Mouse (Mus musculus): ENCODE measurements around the gene Slc25a29.
"Not testable (repeated sequence)": the region's sequence is repeated elsewhere in the genome, so short reads cannot be mapped to it uniquely, and the experiment has no call there.

The Slc25a29 gene

DNA sequence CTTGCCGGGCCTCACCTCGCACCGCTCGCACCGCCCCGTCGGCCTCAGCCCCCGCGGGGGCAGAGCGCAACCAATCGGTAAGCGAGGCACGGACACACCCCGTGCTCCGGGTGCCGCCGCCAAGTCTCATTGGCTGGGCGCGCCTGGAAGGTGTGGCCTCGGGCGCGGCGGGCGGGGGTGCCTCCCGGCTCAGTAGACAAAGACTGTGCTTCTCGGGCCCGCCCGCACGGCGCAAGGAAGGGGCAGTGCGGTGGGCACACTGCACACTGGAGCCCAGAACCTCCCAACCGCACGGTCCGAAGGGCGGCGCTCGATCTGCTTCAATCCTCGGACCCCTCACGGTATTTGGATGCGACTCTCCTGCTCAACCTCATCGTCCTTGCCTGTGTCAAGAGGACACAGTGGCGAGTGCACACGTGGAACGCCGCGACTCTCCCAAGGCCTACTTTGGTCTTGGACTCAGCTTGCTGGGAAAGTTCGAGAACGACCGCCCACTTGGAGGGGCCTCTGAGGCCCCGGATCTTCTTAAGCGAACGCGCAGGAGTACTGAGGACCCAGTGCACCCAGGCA lies at the start of gene Slc25a29, which contains the start of gene Slc25a47:
Slc25a29 (minus strand) TSS at position 44 of the 570 bp plus-strand sequence.
Slc25a47 (plus strand) TSS at position 207 of the 570 bp plus-strand sequence.
- peak; percentile 96 for DNase-seq

- no peak for DNase-seq
These were observed 47.1 kb upstream of the Slc25a29 start for GRCm38 (mm10) chr12:108882776-108883175.

DNA sequence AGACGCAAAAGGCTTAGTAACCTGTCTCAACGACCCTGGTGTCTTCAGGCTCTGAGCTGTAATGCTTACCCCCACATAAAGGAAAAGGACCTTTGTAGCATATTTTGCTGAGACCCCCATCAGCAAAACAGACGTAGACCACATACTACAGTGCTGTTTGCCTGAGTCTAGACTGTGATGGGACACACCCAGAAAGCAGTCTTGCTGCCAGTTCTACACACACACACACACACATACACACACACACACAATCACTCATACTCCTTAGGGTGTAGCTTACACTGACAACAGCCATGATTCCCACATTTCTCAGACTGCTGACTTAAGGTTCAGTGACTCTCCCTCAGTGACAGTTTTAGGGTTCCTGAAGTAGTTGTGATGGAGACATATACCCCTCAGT lies 45.5 kb upstream of the Slc25a29 start:
- DNase-seq: no peak

DNA sequence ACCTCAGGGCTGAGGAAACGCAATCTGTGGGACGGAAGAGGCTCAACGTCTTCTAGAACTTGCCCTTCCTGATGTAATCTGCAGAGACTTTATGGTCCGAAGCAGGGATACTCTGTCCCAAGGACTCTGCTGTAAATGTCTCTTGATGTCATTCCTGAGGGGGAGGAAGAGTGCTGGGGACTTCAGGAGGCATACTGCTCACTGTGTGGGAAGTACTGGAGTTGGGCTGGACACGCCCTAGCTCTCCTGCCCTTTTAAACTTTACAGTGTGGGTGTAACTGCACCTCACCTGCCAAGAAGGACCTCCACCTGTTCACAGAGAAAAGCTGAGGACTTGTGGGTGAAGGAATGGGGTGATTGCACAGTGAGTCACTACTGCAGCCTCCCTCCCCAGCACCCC lies 44.9 kb upstream of the Slc25a29 start:
- DNase-seq: no peak

GRCm38 (mm10) chr12:108879138-108879537 lies 43.5 kb upstream of the Slc25a29 start:
- DNase-seq: no peak

- DNase-seq: no peak
These were observed 37.4 kb upstream of the Slc25a29 start for GRCm38 (mm10) chr12:108873122-108873521.

GRCm38 (mm10) chr12:108869575-108869974 lies 33.9 kb upstream of the Slc25a29 start:
- DNase-seq: peak in 1 of 2 experiments; percentile 15

DNA sequence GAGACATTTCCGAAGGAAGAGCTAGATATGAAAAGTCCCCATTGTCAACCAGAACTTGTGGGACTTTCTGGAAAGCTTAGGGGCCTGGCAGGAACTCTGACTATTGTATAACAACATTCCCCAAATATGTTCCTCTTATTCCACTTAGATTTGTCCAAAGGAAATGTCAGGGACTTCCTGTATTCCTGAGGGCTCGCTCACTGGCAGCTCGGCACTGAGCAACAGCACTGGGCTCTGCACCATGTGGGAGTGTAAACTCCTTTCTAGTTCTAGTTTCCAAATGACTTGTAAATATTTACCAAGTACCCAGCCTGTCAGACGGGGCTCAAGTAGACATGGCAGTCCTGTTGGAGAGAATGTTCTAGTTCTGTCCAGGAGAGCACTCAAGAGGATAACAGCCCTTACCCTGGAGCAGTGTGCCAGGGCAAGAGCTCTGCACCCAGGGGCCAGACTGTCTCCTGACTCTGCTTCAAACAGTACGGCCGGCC lies 29.4 kb upstream of the Slc25a29 start:
- peak; percentile 14 to 16 for DNase-seq

GRCm38 (mm10) chr12:108858486-108858885 lies 22.8 kb upstream of the Slc25a29 start:
- DNase-seq: no peak

DNA sequence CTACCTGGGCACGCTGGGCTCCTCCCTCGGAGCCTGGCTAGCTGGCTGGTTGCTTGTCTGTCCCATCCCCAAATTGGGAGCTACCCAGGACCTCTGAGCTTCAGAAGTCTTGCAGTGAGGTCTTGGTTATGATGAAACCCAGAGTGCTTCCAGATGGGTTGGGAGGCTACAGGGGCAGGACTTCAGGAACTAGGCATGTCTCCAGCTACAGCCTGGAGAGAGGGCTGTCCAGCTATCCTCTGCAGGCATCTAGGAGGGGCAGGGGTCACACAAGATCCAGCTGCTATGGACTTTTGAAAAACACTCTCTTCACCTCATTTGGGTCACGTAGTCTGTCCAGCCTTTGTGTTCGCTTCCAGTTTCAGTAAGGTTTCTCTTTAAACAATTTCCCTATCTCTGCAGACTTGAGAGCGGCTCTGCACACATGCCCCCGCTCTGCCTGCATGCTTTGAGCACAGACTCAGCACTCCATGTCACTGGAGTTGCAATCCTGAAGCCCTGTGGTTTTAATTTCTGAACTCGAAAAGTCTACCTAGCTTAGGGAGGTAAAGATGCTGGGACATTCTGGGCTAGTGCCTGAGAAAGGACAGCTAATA lies 22.0 kb upstream of the Slc25a29 start:
- no peak for DNase-seq

- DNase-seq: no peak
These were observed 21.4 kb upstream of the Slc25a29 start for GRCm38 (mm10) chr12:108857109-108857508.

DNA sequence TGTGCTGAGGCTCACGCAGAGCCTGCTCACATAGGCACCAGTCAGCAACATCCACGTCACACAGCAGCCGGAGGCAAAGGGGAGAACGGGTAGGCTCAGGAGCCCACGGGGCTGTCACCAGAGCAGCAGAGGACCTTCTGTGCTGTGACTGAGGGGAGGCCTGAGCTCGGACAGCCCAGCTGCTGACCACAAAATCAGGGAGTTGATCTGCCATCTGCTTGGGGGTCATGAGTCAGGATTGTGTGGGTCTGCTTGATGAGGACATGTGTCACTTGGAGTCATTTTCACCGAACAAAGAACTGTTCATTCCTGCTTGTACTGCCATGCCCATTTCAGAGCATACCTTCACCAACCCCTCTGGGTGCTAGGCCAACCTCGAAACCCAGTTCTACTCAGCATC lies 20.5 kb upstream of the Slc25a29 start:
- no peak for DNase-seq

DNA sequence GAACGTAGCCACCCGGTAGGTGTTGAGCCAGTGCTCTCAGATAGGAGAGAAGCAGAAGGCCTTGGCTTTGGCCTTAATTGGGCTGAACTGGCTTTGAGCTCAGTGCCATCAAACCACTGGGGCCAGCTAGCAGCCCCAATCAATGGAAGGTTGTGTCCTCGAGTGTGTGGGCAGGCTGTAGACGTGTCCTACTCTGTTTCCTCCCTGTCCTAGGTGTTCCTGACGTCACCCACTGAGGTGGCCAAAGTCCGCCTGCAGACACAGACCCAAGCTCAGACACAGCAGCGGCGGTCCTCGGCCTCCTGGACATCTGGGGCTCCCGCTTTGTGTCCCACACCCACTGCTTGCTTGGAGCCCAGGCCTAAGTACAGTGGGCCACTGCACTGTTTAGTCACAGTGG lies 19.4 kb upstream of the Slc25a29 start:
- DNase-seq: no peak

DNA sequence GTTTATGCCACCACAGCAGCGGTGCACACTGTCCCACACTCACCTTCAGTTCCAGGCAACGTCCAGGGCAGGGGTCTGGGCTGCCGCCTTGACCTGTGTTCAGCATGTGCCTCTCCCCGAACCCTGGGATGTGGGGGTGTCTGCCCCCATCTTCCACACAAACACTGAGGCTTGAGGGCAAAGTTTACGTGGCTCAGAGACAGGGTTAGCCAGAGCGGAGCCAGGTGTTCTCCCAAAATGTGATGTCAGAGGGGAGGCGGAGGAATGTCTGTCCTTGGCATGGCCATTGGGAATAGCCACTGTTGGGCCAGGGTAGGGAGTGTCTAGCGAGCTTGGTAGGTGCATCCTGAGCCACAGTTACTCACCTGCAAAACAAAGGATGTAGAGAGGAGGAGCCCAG lies 17.1 kb upstream of the Slc25a29 start:
- no peak for DNase-seq

DNA sequence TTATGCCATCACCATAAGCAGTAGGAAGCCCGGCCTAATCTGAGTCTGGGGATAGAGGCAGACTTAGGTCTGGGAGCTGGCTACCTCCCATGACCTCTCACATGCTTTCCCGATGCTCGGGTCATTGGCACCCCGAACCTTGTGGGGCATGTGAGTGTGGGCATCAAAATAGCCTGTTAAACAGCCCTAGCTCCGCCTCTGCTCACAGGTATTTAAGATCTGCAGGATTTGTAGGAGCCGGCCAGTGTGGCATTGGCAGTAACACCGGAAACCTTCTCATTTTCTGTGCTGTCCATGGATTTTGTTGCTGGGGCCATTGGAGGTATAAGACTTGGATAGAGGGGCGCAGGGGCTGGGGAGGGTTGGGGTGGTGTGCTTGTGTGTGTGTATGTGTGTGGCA lies 15.2 kb upstream of the Slc25a29 start:
- DNase-seq: no peak

- DNase-seq: no peak
These were observed 14.4 kb upstream of the Slc25a29 start for GRCm38 (mm10) chr12:108850129-108850528.

- no peak for DNase-seq
These were observed 13.9 kb upstream of the Slc25a29 start for GRCm38 (mm10) chr12:108849488-108850022.

- DNase-seq: not testable (repeated sequence)
These were observed 12.3 kb upstream of the Slc25a29 start for GRCm38 (mm10) chr12:108848033-108848432.

- no peak for DNase-seq
These were observed 7.0 kb upstream of the Slc25a29 start for GRCm38 (mm10) chr12:108842663-108843062.

- peak; percentile 47 to 65 for DNase-seq
These were observed 5.5 kb upstream of the Slc25a29 start for GRCm38 (mm10) chr12:108841181-108841580.

- no peak for DNase-seq
These were observed 1.0 kb upstream of the Slc25a29 start for GRCm38 (mm10) chr12:108836722-108837121.

- no peak for DNase-seq
These were observed 359 bp downstream of the Slc25a29 start for GRCm38 (mm10) chr12:108835208-108835839.

DNA sequence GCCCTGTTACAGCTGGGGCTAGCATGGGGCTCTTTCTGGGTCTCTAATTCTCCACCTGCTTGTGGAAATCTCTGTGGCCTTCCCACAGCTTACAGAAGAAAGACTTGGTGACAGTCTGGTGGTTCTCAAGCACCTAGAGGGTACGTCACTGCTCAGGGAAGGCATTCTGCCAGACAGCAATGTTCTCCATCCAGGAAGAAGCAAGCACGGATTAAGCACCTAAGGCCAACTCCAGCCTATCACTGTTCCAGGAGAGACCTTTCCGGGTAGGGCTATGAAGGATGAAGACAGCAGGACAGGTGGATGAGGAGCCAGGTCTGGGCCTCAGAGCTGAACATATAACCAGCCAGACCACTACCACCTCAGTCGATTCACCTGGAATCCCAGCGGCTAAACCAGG lies 897 bp downstream of the Slc25a29 start:
- no peak for DNase-seq

DNA sequence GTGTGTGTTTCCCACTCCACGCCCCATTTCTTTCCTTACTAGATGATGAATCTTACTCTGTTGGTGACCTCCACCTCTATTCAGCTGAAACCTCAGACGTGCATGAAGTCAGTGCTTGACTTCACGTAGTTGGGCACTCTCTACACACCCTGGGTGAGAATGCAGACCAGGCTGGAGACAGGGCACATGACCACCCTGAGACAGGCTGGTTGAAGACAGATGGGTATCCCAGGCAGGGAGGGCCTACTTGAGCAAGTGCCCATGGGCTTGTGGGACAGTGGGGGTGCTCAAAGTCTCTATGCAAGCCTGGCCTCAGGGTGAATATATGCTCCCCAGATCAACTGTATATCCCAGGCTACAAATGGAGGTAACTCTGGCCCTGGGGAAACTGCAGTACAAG lies 1.3 kb downstream of the Slc25a29 start:
- no peak for DNase-seq

Measured in kidney, adult 8-10 months (tissue).